Mouse (Mus musculus): ENCODE results near the gene Matn4. TPM values are rescaled to one million over a fixed set of nuclear protein-coding genes. Genes with fewer than 3 reads are reported as not detected.
A peak's percentile ranks its signal among the peaks of the same experiment; 100 is the strongest.

The Matn4 gene
- total RNA-seq, 4 experiments from 2014 or later = 0.38 to 0.81 (median 0.67) TPM

- DNase-seq = no peak
Measured at GRCm38 (mm10) chr2:164407708-164408107, 2.7 kb upstream of the Matn4 start.

- no peak for DNase-seq
Measured at GRCm38 (mm10) chr2:164405519-164405918, 559 bp upstream of the Matn4 start.

GRCm38 (mm10) chr2:164404082-164404990 lies 624 bp downstream of the Matn4 start:
- no peak for DNase-seq

- DNase-seq = no peak
Measured at GRCm38 (mm10) chr2:164403396-164404081, 1.4 kb downstream of the Matn4 start.

- DNase-seq = peak; percentile 54
Measured at GRCm38 (mm10) chr2:164402906-164403305, 2.1 kb downstream of the Matn4 start, which contains the start of gene Rbpjl. Rbpjl (plus strand) TSS chr2:164403141.

GRCm38 (mm10) chr2:164396911-164397310 lies 8.0 kb downstream of the Matn4 start:
- no peak for DNase-seq

DNA sequence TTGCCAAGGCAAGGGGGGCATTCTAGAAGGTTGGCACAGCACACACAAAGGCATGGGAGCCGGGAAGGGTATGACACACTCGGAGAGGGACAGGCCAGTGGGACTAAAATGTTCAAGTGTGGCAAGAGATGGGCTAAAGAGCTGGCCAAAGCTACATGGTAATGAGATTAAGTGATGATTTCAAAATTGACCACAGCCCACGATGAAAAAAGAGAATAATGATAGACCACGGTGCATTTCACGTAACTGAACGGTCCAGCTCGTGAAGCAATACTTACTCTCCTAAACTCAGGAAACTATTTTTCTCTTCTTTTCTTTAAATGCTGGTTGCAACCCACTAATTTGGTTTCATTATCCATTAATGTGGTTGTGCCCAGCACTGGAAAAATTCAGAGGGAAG lies 8.9 kb downstream of the Matn4 start:
- DNase-seq = no peak

DNA sequence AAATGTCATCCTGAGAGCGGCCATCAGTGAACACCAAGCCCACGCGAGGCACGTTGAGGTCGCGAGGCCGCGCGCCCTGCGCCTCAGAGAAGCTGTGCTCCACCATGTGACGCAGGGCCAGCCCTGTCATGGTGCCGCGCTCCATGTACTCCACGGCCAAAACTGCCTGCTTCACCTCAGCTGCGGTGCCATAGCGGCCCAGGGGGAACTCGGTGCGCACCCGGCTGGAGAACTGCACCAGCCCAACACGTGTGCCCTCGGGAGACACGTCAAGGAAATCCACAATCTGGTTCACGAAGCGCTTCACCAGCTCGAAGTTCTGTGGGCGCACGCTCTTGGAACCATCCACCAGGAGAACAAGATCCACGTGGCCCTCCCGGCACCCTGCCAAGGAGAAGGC lies 11.8 kb downstream of the Matn4 start:
- no peak for DNase-seq

DNA sequence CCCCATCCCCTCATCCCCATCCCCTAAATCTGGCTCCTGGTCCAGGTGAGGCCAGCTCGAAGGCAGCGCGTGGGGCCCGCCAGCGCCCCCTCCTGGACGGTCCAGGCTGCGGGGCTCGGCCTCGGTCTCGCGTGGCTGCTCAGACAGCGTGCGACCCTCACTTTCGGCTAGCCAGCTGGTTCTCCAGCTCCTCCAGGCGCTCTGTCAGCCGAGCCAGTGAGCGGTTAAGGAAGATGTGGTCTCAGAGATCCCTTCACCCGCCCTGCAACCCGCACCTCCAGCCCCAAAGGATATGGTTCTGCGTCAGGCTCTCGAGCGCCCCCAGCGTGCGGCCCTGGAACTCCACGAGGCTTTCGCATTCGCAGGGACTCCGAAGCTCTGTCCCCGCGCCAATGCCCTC lies 15.5 kb downstream of the Matn4 start:
- peak; percentile 58 for DNase-seq

DNA sequence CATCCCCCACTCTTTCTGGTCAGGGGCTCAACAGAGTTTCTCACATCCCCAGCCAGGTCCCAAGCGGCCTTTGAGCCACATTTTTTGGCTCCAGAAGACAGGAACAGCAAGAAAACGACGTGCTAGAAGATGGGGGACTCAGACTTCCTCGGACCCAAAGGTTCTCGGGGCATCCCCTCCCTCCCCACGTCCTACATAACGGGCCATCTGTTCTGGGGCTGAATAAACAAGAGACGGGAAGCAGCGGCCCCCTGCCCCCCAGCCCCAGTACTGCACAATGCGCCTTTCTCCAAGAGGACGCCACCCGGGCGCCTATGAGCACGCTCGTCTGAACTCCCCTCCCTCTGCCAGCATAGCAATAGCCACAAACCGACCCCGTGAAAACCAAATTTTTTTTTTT lies 15.9 kb downstream of the Matn4 start, which contains the start of gene Slpi:
Gene Slpi, minus strand, starts transcription at position 76 of the 400 bp plus-strand sequence.
- DNase-seq = no peak

GRCm38 (mm10) chr2:164386953-164387352 lies 18.0 kb downstream of the Matn4 start:
- DNase-seq = no peak

DNA sequence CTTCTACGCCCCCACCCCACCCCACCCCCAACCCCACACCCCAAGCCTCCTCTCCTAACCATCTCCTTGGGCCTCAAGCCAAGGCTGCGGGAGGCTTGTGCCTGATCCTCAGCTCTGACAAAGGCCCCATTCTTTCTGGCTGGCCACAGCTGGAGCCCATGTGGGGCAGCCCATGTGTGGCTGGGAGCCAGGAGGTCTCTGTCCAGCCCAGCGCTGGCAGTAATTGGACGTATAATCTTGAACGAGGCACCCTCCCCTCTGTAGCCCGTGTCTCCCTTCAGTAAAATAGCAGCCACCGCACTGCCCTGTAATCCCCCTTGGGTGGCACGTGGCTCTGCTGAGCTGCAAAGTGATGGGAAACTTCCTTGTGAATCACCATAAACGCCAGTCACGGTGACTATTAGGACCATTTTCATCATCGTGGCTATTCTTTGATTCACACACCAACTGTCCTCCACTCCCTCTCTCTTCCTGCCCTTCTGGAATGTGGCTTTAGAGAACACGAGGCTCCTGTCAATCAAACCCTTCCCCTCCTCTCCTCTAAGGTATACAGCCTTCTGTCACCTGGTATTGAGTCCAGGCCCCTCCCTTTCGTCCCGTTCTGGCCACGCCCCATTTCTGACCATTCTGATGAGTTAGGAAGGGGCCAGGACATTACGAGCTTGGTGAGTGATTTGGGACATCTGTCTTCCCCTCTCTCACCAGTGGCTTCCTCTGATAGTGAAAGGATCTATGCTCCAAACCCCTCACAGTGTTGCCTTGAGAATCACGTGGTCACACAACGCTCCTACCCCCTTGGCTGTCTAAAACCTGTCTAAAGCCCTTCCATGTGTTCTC lies 18.8 kb downstream of the Matn4 start:
- DNase-seq = no peak

- peak; percentile 23 for DNase-seq
Measured at GRCm38 (mm10) chr2:164383656-164384399, 21.1 kb downstream of the Matn4 start.

- DNase-seq = peak; percentile 21
Measured at GRCm38 (mm10) chr2:164382971-164383370, 22.0 kb downstream of the Matn4 start.

DNA sequence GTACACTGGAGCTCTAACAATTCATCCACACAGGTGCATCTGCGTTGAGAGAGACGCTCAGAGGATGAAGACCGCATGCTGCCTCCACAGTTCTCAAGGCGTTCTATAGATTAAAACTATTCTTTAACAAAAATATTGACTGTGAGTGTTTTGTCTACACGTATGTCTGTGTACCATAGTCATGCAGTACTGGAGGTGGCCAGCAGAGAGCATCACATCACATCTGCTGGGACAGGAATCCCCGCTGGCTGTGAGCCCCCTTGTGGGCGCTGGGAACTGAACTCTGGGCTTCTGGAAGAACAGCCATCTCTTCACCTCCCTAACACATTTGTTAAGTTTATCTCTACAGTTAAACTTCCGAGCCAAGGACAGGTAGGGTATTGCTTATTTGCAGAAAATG lies 23.2 kb downstream of the Matn4 start:
- no peak for DNase-seq

DNA sequence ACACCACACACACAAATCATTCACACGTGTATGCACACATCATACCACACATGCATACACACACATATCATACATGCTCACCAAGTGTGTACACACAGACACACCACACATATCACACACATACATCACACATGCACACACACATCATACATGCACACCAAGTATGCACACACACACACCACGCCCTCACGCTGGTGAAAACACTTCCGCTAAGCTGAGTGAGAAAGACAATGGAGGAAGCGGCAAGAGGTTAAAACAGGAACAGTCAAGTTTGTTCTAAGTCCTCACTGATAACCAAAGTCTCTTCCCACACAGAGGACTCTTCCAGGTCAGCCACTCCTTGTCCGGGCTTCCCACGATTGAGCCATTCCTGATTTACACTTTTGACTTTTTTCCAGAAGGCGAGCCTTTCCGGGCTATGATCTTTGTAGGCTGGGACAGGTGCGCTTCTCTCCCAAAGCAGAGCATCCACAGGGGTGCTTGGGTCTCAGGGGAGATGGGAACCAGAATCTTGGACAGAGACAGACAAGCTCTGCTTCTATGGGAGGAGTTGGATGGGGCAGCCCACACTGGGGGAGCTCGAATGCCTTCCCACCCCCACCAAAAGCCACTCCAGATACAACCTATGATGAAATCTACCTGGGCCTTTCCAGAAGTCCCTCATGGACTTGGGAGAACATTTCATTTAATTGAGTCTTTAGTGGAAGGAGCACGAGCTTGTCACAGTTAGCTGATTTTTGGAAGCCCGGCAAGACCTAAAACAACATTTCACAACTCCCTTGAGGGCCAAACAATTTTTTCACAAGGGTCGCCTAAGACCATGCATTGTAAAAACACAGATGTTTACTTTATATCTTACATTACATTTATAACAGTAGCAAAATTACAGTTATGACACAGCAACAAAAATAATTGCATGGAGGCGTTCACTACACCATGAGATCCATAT lies 27.2 kb downstream of the Matn4 start:
- no peak for DNase-seq

GRCm38 (mm10) chr2:164373187-164373586 lies 31.8 kb downstream of the Matn4 start:
- no peak for DNase-seq

DNA sequence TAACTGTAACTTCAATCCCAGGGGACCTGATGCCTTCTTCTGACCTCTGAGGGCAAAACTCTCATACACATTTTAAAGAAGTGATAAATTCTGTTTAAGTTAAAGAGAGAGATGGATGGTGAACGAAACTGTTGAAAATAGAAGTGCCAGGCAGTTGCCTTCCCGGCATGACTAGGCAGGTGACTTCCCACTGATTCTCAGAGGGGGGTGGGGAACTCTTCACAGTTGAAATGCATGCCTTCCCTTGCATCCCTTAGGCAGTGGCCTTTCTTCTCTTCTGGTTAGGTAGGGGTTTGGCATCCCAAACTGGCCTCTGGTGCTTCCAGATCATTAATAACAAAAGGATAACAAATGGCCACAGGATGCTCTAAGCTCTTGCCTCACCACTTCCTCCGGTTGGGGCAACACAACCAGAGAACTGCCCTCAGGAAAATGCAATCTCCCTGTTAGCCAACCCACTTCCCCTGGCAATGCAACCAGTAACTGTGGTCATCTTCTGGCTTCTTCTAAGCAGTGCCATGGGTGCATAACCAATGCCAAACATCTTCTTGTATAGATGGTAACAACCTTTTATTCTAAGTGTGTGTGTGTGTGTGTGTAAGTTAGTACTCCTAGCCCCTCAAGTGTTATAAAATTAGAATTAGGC lies 32.4 kb downstream of the Matn4 start:
- DNase-seq = no peak

DNA sequence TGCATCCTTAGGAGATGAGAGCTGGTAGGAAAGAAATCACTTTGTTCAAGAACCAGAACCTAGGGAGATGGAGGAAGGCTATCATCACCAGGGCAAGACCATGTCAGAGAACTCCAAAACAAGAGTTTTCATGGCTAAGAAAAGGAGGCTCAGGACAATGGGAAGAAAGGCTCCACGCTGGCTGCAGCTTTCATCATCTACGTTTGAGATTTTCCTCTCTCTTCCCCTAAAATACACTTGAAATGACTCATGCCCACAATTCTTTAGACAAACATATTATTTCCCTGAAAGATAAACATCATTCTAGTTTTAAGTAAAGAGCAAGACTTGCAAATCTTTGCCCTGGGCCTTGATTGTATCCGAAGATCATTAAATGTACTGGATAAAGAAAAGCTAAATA lies 33.6 kb downstream of the Matn4 start:
- DNase-seq = no peak

DNA sequence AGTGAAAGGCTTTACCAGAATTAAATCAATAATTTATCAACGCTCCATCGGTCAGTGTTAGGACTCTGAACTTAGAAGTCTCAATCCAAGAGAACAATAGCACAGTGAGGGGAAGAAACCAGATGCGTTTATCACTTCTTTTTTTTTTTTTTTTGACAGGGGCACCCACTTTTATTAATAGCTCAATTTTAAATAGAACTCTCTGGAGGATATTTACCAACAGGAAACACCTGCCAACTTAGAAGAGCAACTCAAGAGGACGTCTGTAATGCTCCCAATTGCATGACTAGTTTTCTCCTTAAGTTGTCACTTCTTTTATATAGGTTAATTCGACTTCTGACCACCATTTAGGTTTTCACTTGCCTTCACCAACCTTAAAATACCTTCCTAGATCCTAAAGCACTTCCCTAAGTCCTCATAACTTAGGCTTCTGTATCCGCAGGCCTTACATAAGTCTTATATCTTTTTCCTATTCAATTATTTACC lies 36.3 kb downstream of the Matn4 start:
- no peak for DNase-seq
